Mouse (Mus musculus): ENCODE measurements at regions not wholly inside any gene's neighbourhood (a gene's known extent, or its start where the extent isn't known, plus 50 kb on each side); places are given as distances from the start of the nearest gene placed in this dataset.
"Not testable (repeated sequence)": the region's sequence is repeated elsewhere in the genome, so short reads cannot be mapped to it uniquely, and the experiment has no call there.

GRCm38 (mm10) chr2:166329556-166330340 is 174.3 kb upstream of the Sulf2 start:
- peak; percentile 64 for DNase-seq (ENCODE audit: low read depth, low spot score)

- no peak for DNase-seq (ENCODE audit: low read depth, low spot score)
Measured at GRCm38 (mm10) chr2:166326932-166327331, 171.5 kb upstream of the Sulf2 start.

- no peak for DNase-seq (ENCODE audit: low read depth, low spot score)
Measured at GRCm38 (mm10) chr2:166324954-166325353, 169.5 kb upstream of the Sulf2 start.

- DNase-seq (ENCODE audit: low read depth, low spot score) = peak; percentile 44
Measured at GRCm38 (mm10) chr2:166324439-166324838, 169.0 kb upstream of the Sulf2 start.

- no peak for DNase-seq (ENCODE audit: low read depth, low spot score)
Measured at GRCm38 (mm10) chr2:166322668-166323043, 167.2 kb upstream of the Sulf2 start.

- DNase-seq (ENCODE audit: low read depth, low spot score) = no peak
Measured at GRCm38 (mm10) chr2:166321992-166322667, 166.7 kb upstream of the Sulf2 start.

- peak; percentile 83 for DNase-seq (ENCODE audit: low read depth, low spot score)
Measured at GRCm38 (mm10) chr2:166316409-166316916, 161.0 kb upstream of the Sulf2 start.

- no peak for DNase-seq (ENCODE audit: low read depth, low spot score)
Measured at GRCm38 (mm10) chr2:166310438-166310837, 155.0 kb upstream of the Sulf2 start.

- DNase-seq (ENCODE audit: low read depth, low spot score) = no peak
Measured at GRCm38 (mm10) chr2:166309882-166310281, 154.4 kb upstream of the Sulf2 start.

- DNase-seq (ENCODE audit: low read depth, low spot score) = no peak
Measured at GRCm38 (mm10) chr2:166307551-166307950, 152.1 kb upstream of the Sulf2 start.

GRCm38 (mm10) chr2:166305044-166306002 is 149.9 kb upstream of the Sulf2 start:
- DNase-seq (ENCODE audit: low read depth, low spot score) = no peak

- no peak for DNase-seq (ENCODE audit: low read depth, low spot score)
Measured at GRCm38 (mm10) chr2:166303854-166304253, 148.4 kb upstream of the Sulf2 start.

GRCm38 (mm10) chr2:166301161-166301560 is 145.7 kb upstream of the Sulf2 start:
- no peak for DNase-seq (ENCODE audit: low read depth, low spot score)

- no peak for DNase-seq (ENCODE audit: low read depth, low spot score)
Measured at GRCm38 (mm10) chr2:166294672-166295071, 139.2 kb upstream of the Sulf2 start.

GRCm38 (mm10) chr2:166292987-166293386 is 137.5 kb upstream of the Sulf2 start:
- DNase-seq (ENCODE audit: low read depth, low spot score) = no peak

GRCm38 (mm10) chr2:166291266-166291665 is 135.8 kb upstream of the Sulf2 start:
- no peak for DNase-seq (ENCODE audit: low read depth, low spot score)

GRCm38 (mm10) chr2:166290826-166291225 is 135.4 kb upstream of the Sulf2 start:
- no peak for DNase-seq (ENCODE audit: low read depth, low spot score)

- DNase-seq (ENCODE audit: low read depth, low spot score) = no peak
Measured at GRCm38 (mm10) chr2:166289198-166289597, 133.7 kb upstream of the Sulf2 start.

GRCm38 (mm10) chr2:166281137-166281536 is 125.7 kb upstream of the Sulf2 start:
- not testable (repeated sequence) for DNase-seq (ENCODE audit: low read depth, low spot score)

GRCm38 (mm10) chr2:166280651-166281127 is 125.2 kb upstream of the Sulf2 start:
- DNase-seq (ENCODE audit: low read depth, low spot score) = no peak

GRCm38 (mm10) chr2:166279676-166280075 is 124.2 kb upstream of the Sulf2 start:
- peak; percentile 93 for DNase-seq (ENCODE audit: low read depth, low spot score)

- DNase-seq (ENCODE audit: low read depth, low spot score) = no peak
Measured at GRCm38 (mm10) chr2:166275398-166275797, 119.9 kb upstream of the Sulf2 start.

Data from R1 (cell line).